Mouse (Mus musculus) hindbrain, postnatal 0 days (tissue): ENCODE measurements at regions not wholly inside any gene's neighbourhood (a gene's known extent, or its start where the extent isn't known, plus 50 kb on each side); places are given as distances from the start of the nearest gene placed in this dataset.

Experiments used
- ATAC-seq: fragments of 200-750 bp; cut with Nextera tagmentation; 2 replicates; pipeline ENCODE4 v1.8.0; 2017; ENCODE audit warnings: mild to moderate bottlenecking, moderate TSS enrichment, moderate library complexity
- DNase-seq: peaks from one replicate; pipeline ENCODE4 v3.0.0-alpha.2; 2015; ENCODE audit warnings: low spot score
- H3K27ac ChIP-seq: fragments of 300-500 bp; sonication (generic); 2 replicates; pipeline ENCODE4 v1.5.1; 2014; ENCODE audit warnings: mild to moderate bottlenecking
- H3K27me3 ChIP-seq: fragments of 300-500 bp; sonication (generic); 2 replicates; pipeline ENCODE4 v1.6.1; 2014; ENCODE audit warnings: low read length, mixed read lengths; ENCODE audit not compliant: insufficient read depth
- H3K36me3 ChIP-seq: fragments of 300-500 bp; sonication (generic); 2 replicates; pipeline ENCODE4 v1.6.1; 2014; ENCODE audit warnings: low read length, mixed read lengths; ENCODE audit not compliant: insufficient read depth
- H3K4me1 ChIP-seq: fragments of 300-500 bp; sonication (generic); 2 replicates; pipeline ENCODE4 v1.6.1; 2014; ENCODE audit warnings: antibody characterized with exemption, low read length, mixed read lengths; ENCODE audit not compliant: insufficient read depth
- H3K4me2 ChIP-seq: fragments of 300-500 bp; sonication (generic); 2 replicates; pipeline ENCODE4 v1.6.1; 2014; ENCODE audit warnings: low read depth, mild to moderate bottlenecking, low read length, moderate library complexity, mixed read lengths
- H3K4me3 ChIP-seq: fragments of 300-500 bp; sonication (generic); 2 replicates; pipeline ENCODE4 v1.5.1; 2014; ENCODE audit warnings: low read length
- H3K9ac ChIP-seq: fragments of 300-500 bp; sonication (generic); replicated peaks from 2 replicates; pipeline ENCODE4 v1.6.1; 2014; ENCODE audit warnings: mild to moderate bottlenecking, low read length, moderate library complexity, mixed read lengths
- H3K9me3 ChIP-seq: fragments of 300-500 bp; sonication (generic); 2 replicates; pipeline ENCODE4 v1.6.1; 2016; ENCODE audit warnings: low read length, mixed read lengths
- CTCF ChIP-seq: IDR thresholded peaks from 2 replicates; pipeline ENCODE4 v1.5.1; 2016; ENCODE audit warnings: antibody characterized with exemption, control low read depth, low read depth
- WGBS: fragments of 180-500 bp; shearing (Covaris S2); extraction: QIAGEN DNeasy Blood & Tissue Kit; methylation state at CpG from one replicate; pipeline ENCODE4 v1.1.7; 2014; 5-methylcytosine and 5-hydroxymethylcytosine counted together

GRCm38 (mm10) chr7:74091402-74092025 lies 78.0 kb upstream of the St8sia2 start:
- H3K27ac ChIP-seq = no peak overlapping the region
- WGBS = 42% methylated on average over 3 of the region's 3 CpGs
- no peak for DNase-seq

GRCm38 (mm10) chr7:74080846-74081235 lies 67.4 kb upstream of the St8sia2 start:
- Histone ChIP-seq H3K27ac (no peak overlapping the region), H3K9me3 (no peaks in the 10 kb centered on the region), H3K4me3 (no peak overlapping the region), H3K9ac (no peak overlapping the region), H3K4me2 (no peak overlapping the region), H3K36me3 (no peaks in the 10 kb centered on the region), H3K4me1 (no peaks in the 10 kb centered on the region), H3K27me3 (no peaks in the 10 kb centered on the region)
- no peak for DNase-seq
- ATAC-seq = no peak
- WGBS = 80% methylated on average over 4 of the region's 4 CpGs
- no peak for TF ChIP-seq CTCF

More at GRCm38 (mm10) chr7:74091402-74092025, 78.0 kb upstream of the St8sia2 start:
- no peak overlapping the region for H3K9ac ChIP-seq
- H3K4me3 ChIP-seq = no peak overlapping the region
- H3K27me3 ChIP-seq = no peaks in the 10 kb centered on the region
- no peaks in the 10 kb centered on the region for H3K4me1 ChIP-seq
- ATAC-seq = no peak
- no peak overlapping the region for H3K4me2 ChIP-seq
- no peaks in the 10 kb centered on the region for H3K36me3 ChIP-seq
- TF ChIP-seq CTCF = no peak
- peaks cover 5% of the 10 kb centered on the region for H3K9me3 ChIP-seq

GRCm38 (mm10) chr7:74080079-74080845 lies 66.8 kb upstream of the St8sia2 start:
- Histone ChIP-seq H3K4me3 (no peak overlapping the region), H3K36me3 (no peaks in the 10 kb centered on the region), H3K27ac (no peak overlapping the region), H3K4me2 (no peak overlapping the region), H3K4me1 (no peaks in the 10 kb centered on the region), H3K27me3 (no peaks in the 10 kb centered on the region), H3K9me3 (no peaks in the 10 kb centered on the region), H3K9ac (no peak overlapping the region)
- TF ChIP-seq CTCF = no peak
- ATAC-seq (no peak), DNase-seq (no peak)
- WGBS = 75% methylated on average over 9 of the region's 9 CpGs

- H3K9me3 ChIP-seq = no peaks in the 10 kb centered on the region
Observed at GRCm38 (mm10) chr7:74072632-74073031, 59.1 kb upstream of the St8sia2 start.

GRCm38 (mm10) chr7:74070836-74071235 lies 57.3 kb upstream of the St8sia2 start:
- Histone ChIP-seq H3K9me3 (no peaks in the 10 kb centered on the region), H3K4me3 (no peak overlapping the region), H3K4me2 (no peak overlapping the region), H3K9ac (no peak overlapping the region), H3K4me1 (peaks cover 9% of the 10 kb centered on the region; the same call in 1 of the 2 replicates), H3K36me3 (no peaks in the 10 kb centered on the region), H3K27ac (no peak overlapping the region), H3K27me3 (no peaks in the 10 kb centered on the region)
- ATAC-seq = no peak
- WGBS = 49% methylated on average over 2 of the region's 2 CpGs
- no peak for TF ChIP-seq CTCF
- DNase-seq = no peak

More at GRCm38 (mm10) chr7:74072632-74073031, 59.1 kb upstream of the St8sia2 start:
- 18% methylated on average over 3 of the region's 3 CpGs for WGBS
- no peak overlapping the region for H3K9ac ChIP-seq
- no peak overlapping the region for H3K4me2 ChIP-seq
- H3K36me3 ChIP-seq = no peaks in the 10 kb centered on the region
- H3K4me1 ChIP-seq = peaks cover 9% of the 10 kb centered on the region; the same call in 1 of the 2 replicates
- peak; percentile 79 for DNase-seq
- no peaks in the 10 kb centered on the region for H3K27me3 ChIP-seq
- ATAC-seq = peak; percentile 78
- no peak for TF ChIP-seq CTCF
- H3K27ac ChIP-seq = no peak overlapping the region
- H3K4me3 ChIP-seq = no peak overlapping the region

GRCm38 (mm10) chr7:74065449-74066099 lies 52.1 kb upstream of the St8sia2 start:
- Histone ChIP-seq H3K4me1 (no peaks in the 10 kb centered on the region), H3K4me2 (no peak overlapping the region), H3K4me3 (no peak overlapping the region), H3K9me3 (no peaks in the 10 kb centered on the region), H3K9ac (no peak overlapping the region), H3K27ac (no peak overlapping the region), H3K27me3 (no peaks in the 10 kb centered on the region), H3K36me3 (no peaks in the 10 kb centered on the region)
- ATAC-seq (no peak), DNase-seq (no peak)
- TF ChIP-seq CTCF = no peak
- WGBS = 39% methylated on average over 4 of the region's 4 CpGs
